Mouse (Mus musculus): Measurements from ENCODE around the gene Fcho2.

Gene Fcho2

GRCm38 (mm10) chr13:98814275-98815040 is 791 bp downstream of the Fcho2 start:
- POLR2A ChIA-PET: interaction anchor here in 3 of 4 experiments (0.6 to 6.2 kb wide), 36 partner anchors 7 to 1932 kb away, joined by 3 to 62 read pairs (median 4); no protein-coding TSS in a partner anchor

GRCm38 (mm10) chr13:98813596-98814274 is 1.5 kb downstream of the Fcho2 start:
- CTCF ChIA-PET: no interaction called here
- POLR2A ChIA-PET: interaction anchor here in 2 of 4 experiments (1.6 to 6.2 kb wide), 3 partner anchors 11 to 25 kb away, joined by 3 to 39 read pairs (median 4); no protein-coding TSS in a partner anchor

More at GRCm38 (mm10) chr13:98814275-98815040, 791 bp downstream of the Fcho2 start:
- CTCF ChIA-PET: interaction anchor here in 1 of 4 experiments (0.9 to 1.0 kb wide), 4 partner anchors 13 to 88 kb away, joined by 3 to 5 read pairs (median 4); no protein-coding TSS in a partner anchor

DNA sequence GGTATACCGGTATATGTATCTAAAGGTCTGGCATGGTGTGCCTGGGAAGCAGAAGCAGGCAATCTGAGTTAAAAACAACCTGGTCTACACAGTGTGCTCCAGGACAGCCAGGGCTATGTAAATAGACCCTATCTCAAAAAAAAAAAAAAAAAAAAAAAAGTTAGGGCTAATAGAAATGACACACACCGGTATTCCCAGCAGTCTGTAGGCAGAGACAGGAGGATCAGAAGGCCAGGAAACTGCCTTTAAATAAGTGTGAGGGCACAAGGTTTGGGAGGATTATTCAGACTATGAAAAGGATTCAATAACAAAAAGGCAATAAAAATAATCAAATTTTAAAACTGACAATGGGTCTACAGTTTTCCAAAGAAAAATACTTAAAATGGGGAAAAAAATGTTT is 2.1 kb downstream of the Fcho2 start:
- ChIA-PET POLR2A (no interaction called here), CTCF (no interaction called here)

GRCm38 (mm10) chr13:98812285-98812684 is 3.0 kb downstream of the Fcho2 start:
- CTCF ChIA-PET: no interaction called here
- POLR2A ChIA-PET: no interaction called here

GRCm38 (mm10) chr13:98810143-98810542 is 5.1 kb downstream of the Fcho2 start:
- CTCF ChIA-PET: no interaction called here

DNA sequence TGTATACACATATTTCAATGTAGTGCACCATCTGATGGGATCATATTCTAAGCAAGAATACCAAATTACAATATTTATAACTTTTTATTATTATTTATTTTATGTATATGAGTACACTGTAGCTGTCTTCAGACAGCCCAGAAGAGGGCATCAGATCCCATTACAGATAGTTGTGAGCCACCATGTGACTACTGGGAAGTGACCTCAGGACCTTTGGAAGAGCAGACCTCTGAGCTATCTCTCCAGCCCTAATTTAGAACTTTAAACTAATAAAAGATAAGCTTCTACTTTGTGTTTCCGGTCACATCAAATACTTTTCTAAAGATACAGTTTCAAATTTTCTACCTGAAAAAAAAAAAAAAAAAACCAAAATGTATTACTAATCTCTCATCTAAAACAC is 6.2 kb downstream of the Fcho2 start:
- ChIA-PET CTCF (no interaction called here), POLR2A (interaction anchor here (0.6 to 1.7 kb wide), 15 partner anchors 8 to 1252 kb away, joined by 3 to 6 read pairs (median 4); no protein-coding TSS in a partner anchor)

More at GRCm38 (mm10) chr13:98810143-98810542, 5.1 kb downstream of the Fcho2 start:
- POLR2A ChIA-PET: interaction anchor here in 1 of 4 experiments (0.8 to 2.1 kb wide), 3 partner anchors 9 to 20 kb away, joined by 3 to 6 read pairs (median 3); no protein-coding TSS in a partner anchor

GRCm38 (mm10) chr13:98804480-98804879 is 10.8 kb downstream of the Fcho2 start:
- CTCF ChIA-PET: no interaction called here

DNA sequence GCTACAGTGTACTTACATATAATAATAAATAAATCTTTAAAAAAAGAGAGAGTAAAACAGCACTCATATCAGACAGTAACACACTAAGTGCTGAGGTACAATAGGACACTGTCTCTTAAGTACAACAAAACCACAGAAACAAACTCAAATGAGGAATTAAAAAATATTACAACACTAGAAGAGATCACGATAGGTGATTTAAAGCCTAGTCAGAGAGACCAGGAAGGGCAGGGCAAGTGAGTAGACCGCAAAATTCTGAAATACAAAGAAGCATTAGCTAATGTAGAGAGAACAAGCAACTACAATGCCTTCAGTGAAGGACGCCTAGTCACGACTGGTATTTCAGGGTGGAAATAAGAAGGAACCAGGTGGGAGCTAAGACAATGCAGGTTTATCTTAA is 11.6 kb downstream of the Fcho2 start:
- ChIA-PET POLR2A (interaction anchor here in 1 of 4 experiments (1.4 to 6.5 kb wide), 3 partner anchors 10 to 54 kb away, joined by 3 to 39 read pairs (median 9); partner anchors contain the start of gene Fcho2), CTCF (no interaction called here)

More at GRCm38 (mm10) chr13:98804480-98804879, 10.8 kb downstream of the Fcho2 start:
- POLR2A ChIA-PET: interaction anchor here (0.5 to 6.5 kb wide), 7 partner anchors 11 to 1508 kb away, joined by 3 to 39 read pairs (median 6); partner anchors contain the start of gene Fcho2 (in 3 of the 4)

- ChIA-PET CTCF (no interaction called here), POLR2A (interaction anchor here in 2 of 4 experiments (0.6 to 6.5 kb wide), 6 partner anchors 9 to 53 kb away, joined by 3 to 39 read pairs (median 4); partner anchors contain the start of gene Fcho2 (in 1 of the 2))
Measured at GRCm38 (mm10) chr13:98802957-98803356, 12.3 kb downstream of the Fcho2 start.

GRCm38 (mm10) chr13:98795511-98795910 is 19.7 kb downstream of the Fcho2 start:
- POLR2A ChIA-PET: interaction anchor here (0.7 to 2.0 kb wide), 11 partner anchors 9 to 772 kb away, joined by 3 to 10 read pairs (median 3); partner anchors contain the start of gene Fcho2 (in 1 of the 4)
- CTCF ChIA-PET: interaction anchor here in 1 of 4 experiments (0.7 kb wide), 1 partner anchor 765 kb away, joined by 3 read pairs; no protein-coding TSS in a partner anchor

- POLR2A ChIA-PET: interaction anchor here in 2 of 4 experiments (0.5 to 1.9 kb wide), 8 partner anchors 9 to 89 kb away, joined by 3 to 9 read pairs (median 4); partner anchors contain the start of gene Fcho2 (in 1 of the 2)
Measured at GRCm38 (mm10) chr13:98792864-98793263, 22.4 kb downstream of the Fcho2 start.

GRCm38 (mm10) chr13:98791693-98792092 is 23.6 kb downstream of the Fcho2 start:
- POLR2A ChIA-PET: interaction anchor here in 1 of 4 experiments (1.0 to 1.5 kb wide), 3 partner anchors 11 to 35 kb away, joined by 3 read pairs; no protein-coding TSS in a partner anchor
- CTCF ChIA-PET: no interaction called here

More at GRCm38 (mm10) chr13:98792864-98793263, 22.4 kb downstream of the Fcho2 start:
- CTCF ChIA-PET: interaction anchor here in 1 of 4 experiments (0.6 kb wide), 1 partner anchor 9 kb away, joined by 3 read pairs; no protein-coding TSS in a partner anchor

DNA sequence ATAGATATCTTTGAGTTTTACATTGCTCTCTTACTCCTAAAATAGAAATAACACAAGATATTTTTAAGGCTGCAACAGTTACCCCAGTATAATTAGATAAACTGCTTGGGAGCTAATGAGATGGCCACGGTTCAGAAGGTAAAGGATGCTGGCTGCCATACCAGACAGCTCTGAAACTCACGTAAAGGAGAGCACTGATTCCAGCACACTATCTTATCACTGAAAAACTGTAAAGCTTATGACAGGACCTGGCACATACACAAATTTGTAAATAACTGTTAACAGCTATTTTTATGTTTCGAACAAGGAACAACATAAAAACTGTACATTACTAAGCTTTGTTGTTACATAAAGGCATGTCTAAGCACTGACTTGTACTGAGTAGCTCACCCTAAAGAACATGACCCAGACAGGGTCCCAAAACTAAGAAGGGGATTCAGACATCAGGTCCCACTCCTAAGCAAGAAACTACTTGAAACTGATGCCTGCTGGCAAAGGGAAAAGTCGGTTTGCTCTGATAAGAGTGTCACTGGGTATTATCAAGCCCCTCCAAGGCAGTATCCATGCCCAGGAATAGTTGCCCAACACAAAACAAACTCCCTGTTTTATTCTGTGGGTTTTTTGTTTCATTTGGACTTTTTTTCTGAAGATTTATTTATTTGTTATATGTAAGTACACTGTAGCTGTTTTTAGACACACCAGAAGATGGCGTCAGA is 28.1 kb downstream of the Fcho2 start:
- ChIA-PET CTCF (interaction anchor here in 3 of 4 experiments (0.7 to 1.3 kb wide), 3 partner anchors 12 to 466 kb away, joined by 3 read pairs; no protein-coding TSS in a partner anchor), POLR2A (interaction anchor here in 3 of 4 experiments (0.8 to 2.6 kb wide), 9 partner anchors 8 to 38 kb away, joined by 3 to 10 read pairs (median 4); partner anchors contain the start of gene Fcho2 (in 1 of the 3))

DNA sequence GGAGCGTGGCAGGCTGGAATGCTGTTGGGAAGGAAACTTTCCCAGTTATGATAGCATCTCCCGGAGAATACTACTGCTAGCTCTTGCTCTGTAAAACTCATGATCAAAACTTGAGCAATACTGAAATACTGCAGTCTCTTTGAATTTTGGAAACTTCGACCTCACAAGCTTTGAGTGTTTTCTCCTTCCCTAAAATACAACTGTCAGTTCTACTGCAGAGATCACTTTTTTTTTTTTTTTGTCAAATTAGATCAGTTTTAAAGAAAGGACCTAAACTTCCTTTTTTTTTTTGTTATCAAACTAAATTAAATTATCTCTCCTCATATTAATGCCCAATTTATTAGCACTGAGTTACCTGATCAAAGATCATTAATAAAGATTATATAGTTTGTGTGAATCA is 37.3 kb downstream of the Fcho2 start:
- POLR2A ChIA-PET: interaction anchor here in 2 of 4 experiments (0.5 to 1.2 kb wide), 3 partner anchors 44 to 59 kb away, joined by 3 to 4 read pairs (median 3); no protein-coding TSS in a partner anchor
- CTCF ChIA-PET: interaction anchor here in 1 of 4 experiments (0.7 kb wide), 1 partner anchor 43 kb away, joined by 3 read pairs; no protein-coding TSS in a partner anchor

DNA sequence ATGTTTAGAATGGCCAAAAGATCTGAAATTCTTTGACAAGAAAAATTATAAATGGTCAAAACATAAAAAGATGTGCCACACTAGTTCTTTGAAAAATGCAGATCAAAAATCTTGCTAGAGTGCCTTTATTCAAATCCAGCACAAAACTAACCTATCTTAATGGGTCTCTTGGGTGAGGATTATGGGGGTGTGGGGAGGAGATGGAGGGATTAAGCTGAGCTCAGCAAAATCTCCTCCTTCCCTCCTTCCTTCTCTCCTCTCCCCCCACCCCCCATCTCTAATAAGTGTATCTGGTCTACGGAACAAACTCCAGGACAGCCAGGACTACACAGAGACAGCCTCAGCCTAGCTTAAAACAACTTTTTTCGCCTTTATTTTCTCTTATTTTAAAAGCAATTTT is 43.8 kb downstream of the Fcho2 start:
- POLR2A ChIA-PET: interaction anchor here in 2 of 4 experiments (0.6 to 1.9 kb wide), 6 partner anchors 11 to 46 kb away, joined by 3 to 9 read pairs (median 5); no protein-coding TSS in a partner anchor
- CTCF ChIA-PET: interaction anchor here in 2 of 4 experiments (0.6 to 0.7 kb wide), 3 partner anchors 13 to 465 kb away, joined by 3 to 12 read pairs (median 3); no protein-coding TSS in a partner anchor

DNA sequence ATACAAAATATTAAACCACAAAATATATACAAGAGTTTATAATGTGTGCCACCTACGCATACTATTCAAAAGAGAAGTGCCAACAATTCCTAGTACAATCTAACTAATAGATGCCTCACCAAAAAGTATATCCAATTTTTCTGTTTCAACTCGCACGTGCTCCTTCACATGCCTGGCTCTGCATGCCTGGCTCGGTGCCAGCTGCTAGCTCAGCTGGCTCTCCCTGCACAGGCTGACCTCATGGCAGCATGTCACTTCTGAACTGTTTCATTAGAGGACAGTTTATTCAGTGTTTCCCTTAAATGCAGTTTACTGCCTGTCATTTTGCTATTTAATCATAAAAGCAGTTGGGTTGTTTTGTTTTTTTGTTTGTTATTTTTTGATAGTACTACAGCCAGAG is 46.9 kb downstream of the Fcho2 start:
- CTCF ChIA-PET: no interaction called here
- POLR2A ChIA-PET: interaction anchor here in 2 of 4 experiments (0.5 to 1.5 kb wide), 2 partner anchors 7 to 25 kb away, joined by 3 to 4 read pairs; no protein-coding TSS in a partner anchor

DNA sequence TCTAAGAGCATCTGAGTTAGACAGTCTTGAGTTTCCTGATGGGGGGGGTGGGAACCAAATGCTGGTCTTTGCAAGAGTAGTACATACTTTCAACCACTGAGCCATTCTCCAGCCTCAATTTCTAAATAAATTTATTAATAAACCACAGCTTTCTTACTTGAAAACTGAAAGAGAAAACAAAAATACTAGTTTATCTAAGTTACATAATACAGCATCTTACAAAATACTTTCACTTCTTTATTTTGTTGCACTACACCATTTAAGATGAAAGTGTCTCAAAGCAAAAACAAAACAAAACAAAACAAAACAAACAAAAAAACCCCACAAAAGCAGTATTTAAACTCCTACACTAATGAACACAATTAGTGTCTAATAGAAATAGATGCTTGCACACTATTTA is 53.5 kb downstream of the Fcho2 start:
- ChIA-PET POLR2A (no interaction called here), CTCF (no interaction called here)

DNA sequence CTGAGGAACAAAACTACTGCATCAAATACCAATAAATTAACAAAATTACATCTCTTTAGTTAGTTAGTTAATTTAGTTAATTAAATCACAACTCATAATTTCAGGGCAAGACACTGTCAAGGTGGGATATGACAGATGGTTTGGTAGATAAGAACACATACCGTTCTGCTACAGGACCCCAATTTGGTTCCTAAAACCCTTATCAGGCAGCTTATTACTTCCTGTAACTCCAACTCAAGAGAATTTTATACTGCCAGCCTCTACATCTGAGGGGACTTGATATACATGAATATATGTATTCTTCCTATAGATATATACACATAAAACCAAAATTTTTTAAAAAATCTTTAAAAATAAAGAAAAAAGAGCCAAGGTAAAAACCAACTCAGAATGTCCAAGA is 59.4 kb downstream of the Fcho2 start:
- ChIA-PET POLR2A (interaction anchor here in 1 of 4 experiments (1.0 to 1.7 kb wide), 2 partner anchors 10 to 36 kb away, joined by 3 to 4 read pairs; no protein-coding TSS in a partner anchor), CTCF (no interaction called here)
